Mouse (Mus musculus): ENCODE data around the gene Gfral. TPM values are rescaled to one million over a fixed set of nuclear protein-coding genes. Genes with fewer than 3 reads are reported as not detected.

The Gfral gene
- polyA plus RNA-seq, 1 experiment from 2014 or later, result not detected

Other genes starting within 250 kb of the Gfral start
- gene Hmgcll1, start 198.8 kb downstream of the Gfral start, polyA plus RNA-seq (2015; fragmentation: Nextera tagmentation; extraction: Ambion mirVana), result 2.2 and 3.3 TPM in 2 replicates
- gene Hcrtr2, start 110.2 kb upstream of the Gfral start, polyA plus RNA-seq (2015; fragmentation: Nextera tagmentation; extraction: Ambion mirVana), result 0.09 and 0.16 TPM in 2 replicates

Data from limb, embryonic 15.5 days (tissue).